Mouse (Mus musculus): Measurements from ENCODE around the gene Pcnp. TPM values are rescaled to one million over a fixed set of nuclear protein-coding genes. Genes with fewer than 3 reads are reported as not detected.

The Pcnp gene
- polyA plus RNA-seq, 1 experiment from 2014 or later: 231 TPM

DNA sequence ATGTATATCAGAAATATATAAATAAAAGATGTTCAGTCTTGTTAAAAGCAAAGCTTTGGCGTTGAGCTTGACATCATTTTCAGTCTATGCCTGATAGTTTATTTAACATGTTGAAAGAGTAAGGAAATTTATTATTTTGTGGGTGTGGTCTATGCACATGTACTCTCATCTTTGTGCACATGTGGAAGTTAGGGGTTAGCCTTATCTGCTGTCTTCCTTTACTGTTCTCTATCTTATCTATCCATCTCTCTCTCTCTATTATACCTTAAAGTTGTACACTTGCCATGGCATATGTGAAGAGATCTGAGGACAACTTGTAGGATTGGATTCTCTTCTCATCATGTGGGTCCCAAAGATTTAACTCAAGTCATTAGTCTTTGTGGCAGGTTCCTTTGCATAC lies 20.7 kb downstream of the Pcnp start:
- peaks cover 35% of the 10 kb centered on the region for H3K36me3 ChIP-seq (ENCODE audit: insufficient read depth)
- H3K4me3 ChIP-seq (ENCODE audit: low read depth, low read length): no peak overlapping the region
- ATAC-seq (ENCODE audit: insufficient read depth): no peak
- no peak overlapping the region for H3K27ac ChIP-seq (ENCODE audit: low read depth)
- no peaks in the 10 kb centered on the region for H3K9me3 ChIP-seq (ENCODE audit: low read depth, low read length)
- WGBS: 87% methylated on average over 1 of the region's 1 CpGs
- H3K4me1 ChIP-seq (ENCODE audit: insufficient read depth): no peaks in the 10 kb centered on the region
- TF ChIP-seq CTCF (IDR thresholded peaks at IDR 0.05; ENCODE audit: low read depth): no peak
- no peak overlapping the region for H3K4me2 ChIP-seq
- DNase-seq: no peak
- no peaks in the 10 kb centered on the region for H3K27me3 ChIP-seq (ENCODE audit: insufficient read depth, low read length)
- H3K9ac ChIP-seq: no peak overlapping the region

- whole genome bisulfite sequencing: 97% methylated on average over 11 of the region's 11 CpGs
Measured at GRCm38 (mm10) chr16:56006798-56007197, 22.7 kb downstream of the Pcnp start.

DNA sequence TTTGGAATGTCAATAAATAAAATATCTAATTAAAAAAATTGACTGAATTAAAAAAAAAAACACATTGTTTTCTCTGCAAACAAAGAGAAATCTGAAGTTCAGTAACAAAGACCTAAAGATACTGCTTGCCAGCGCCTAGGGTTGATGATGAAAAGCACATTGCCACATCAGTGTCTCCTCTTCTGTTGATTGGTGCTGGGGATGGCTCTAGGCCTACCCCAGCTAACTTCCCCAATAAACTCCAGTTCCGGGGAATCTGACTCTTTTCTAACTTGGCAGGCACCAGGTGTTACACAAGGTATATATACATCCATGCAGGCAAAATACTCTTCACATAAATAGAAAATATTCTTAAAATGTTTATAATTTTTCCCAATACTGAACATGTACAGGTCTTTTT lies 35.3 kb downstream of the Pcnp start:
- H3K4me3 ChIP-seq (ENCODE audit: low read depth, low read length): no peak overlapping the region
- H3K4me1 ChIP-seq (ENCODE audit: insufficient read depth): no peaks in the 10 kb centered on the region
- no peak for TF ChIP-seq CTCF (IDR thresholded peaks at IDR 0.05; ENCODE audit: low read depth)
- DNase-seq (no peak), ATAC-seq (ENCODE audit: insufficient read depth) (no peak)
- WGBS: 85% methylated on average over 2 of the region's 2 CpGs
- no peaks in the 10 kb centered on the region for H3K9me3 ChIP-seq (ENCODE audit: low read depth, low read length)
- H3K36me3 ChIP-seq (ENCODE audit: insufficient read depth): peaks cover 65% of the 10 kb centered on the region
- no peak overlapping the region for H3K9ac ChIP-seq
- H3K4me2 ChIP-seq: no peak overlapping the region
- H3K27me3 ChIP-seq (ENCODE audit: insufficient read depth, low read length): no peaks in the 10 kb centered on the region
- H3K27ac ChIP-seq (ENCODE audit: low read depth): no peak overlapping the region

More at GRCm38 (mm10) chr16:56006798-56007197, 22.7 kb downstream of the Pcnp start:
- Histone ChIP-seq H3K9me3 (ENCODE audit: low read depth, low read length) (no peaks in the 10 kb centered on the region), H3K4me3 (ENCODE audit: low read depth, low read length) (no peak overlapping the region), H3K27ac (ENCODE audit: low read depth) (no peak overlapping the region), H3K9ac (no peak overlapping the region), H3K27me3 (ENCODE audit: insufficient read depth, low read length) (no peaks in the 10 kb centered on the region), H3K36me3 (ENCODE audit: insufficient read depth) (peaks cover 46% of the 10 kb centered on the region), H3K4me2 (no peak overlapping the region), H3K4me1 (ENCODE audit: insufficient read depth) (no peaks in the 10 kb centered on the region)
- ATAC-seq (ENCODE audit: insufficient read depth) (no peak), DNase-seq (no peak)
- TF ChIP-seq CTCF (IDR thresholded peaks at IDR 0.05; ENCODE audit: low read depth): no peak

DNA sequence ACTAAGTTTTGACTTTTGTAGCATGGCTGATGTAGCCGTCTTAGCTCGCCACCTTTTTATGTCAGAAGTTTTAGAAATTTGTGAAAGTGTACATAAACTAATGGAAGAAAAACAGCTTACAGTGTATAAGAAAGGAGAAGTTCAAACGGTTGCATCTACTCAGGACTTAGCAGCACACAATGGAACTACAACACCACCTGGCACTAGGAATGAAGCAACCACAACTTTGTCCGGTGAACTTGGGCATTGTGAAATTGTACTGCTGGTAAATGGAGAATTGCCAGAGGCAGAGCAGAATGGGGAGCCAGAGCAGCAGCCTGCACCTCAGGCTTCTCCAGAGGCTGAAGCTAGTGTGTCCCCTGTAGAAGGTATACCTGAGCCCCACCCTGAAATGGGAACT lies 39.2 kb downstream of the Pcnp start:
- no peak for ATAC-seq (ENCODE audit: insufficient read depth)
- no peak for DNase-seq
- Histone ChIP-seq H3K9me3 (ENCODE audit: low read depth, low read length) (no peaks in the 10 kb centered on the region), H3K27ac (ENCODE audit: low read depth) (no peak overlapping the region), H3K9ac (no peak overlapping the region), H3K4me3 (ENCODE audit: low read depth, low read length) (no peak overlapping the region), H3K4me1 (ENCODE audit: insufficient read depth) (no peaks in the 10 kb centered on the region), H3K36me3 (ENCODE audit: insufficient read depth) (peaks cover 55% of the 10 kb centered on the region), H3K4me2 (no peak overlapping the region), H3K27me3 (ENCODE audit: insufficient read depth, low read length) (no peaks in the 10 kb centered on the region)
- no peak for TF ChIP-seq CTCF (IDR thresholded peaks at IDR 0.05; ENCODE audit: low read depth)
- WGBS: 87% methylated on average over 4 of the region's 4 CpGs

DNA sequence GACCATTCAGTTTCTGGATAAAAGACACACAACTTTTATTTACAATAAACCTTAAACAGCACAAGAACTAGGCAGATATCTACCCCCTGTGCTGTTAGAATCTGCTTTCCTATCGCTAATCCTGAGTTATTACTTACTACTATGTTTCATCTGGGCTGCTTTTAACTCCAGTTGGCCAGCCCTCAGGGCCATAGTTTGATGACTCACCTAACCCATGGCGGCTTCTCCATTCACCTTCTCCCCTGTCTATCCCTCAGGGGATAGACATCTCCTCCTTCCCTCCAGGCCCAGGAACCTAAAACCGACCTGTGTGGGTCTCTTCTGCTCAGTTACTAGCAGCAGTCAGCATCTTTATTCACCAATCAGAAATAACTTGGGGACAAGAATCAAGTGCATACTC lies 43.5 kb downstream of the Pcnp start:
- Histone ChIP-seq H3K27me3 (ENCODE audit: insufficient read depth, low read length) (no peaks in the 10 kb centered on the region), H3K9me3 (ENCODE audit: low read depth, low read length) (no peaks in the 10 kb centered on the region), H3K4me3 (ENCODE audit: low read depth, low read length) (no peak overlapping the region), H3K9ac (no peak overlapping the region), H3K27ac (ENCODE audit: low read depth) (no peak overlapping the region), H3K36me3 (ENCODE audit: insufficient read depth) (peaks cover 44% of the 10 kb centered on the region), H3K4me1 (ENCODE audit: insufficient read depth) (no peaks in the 10 kb centered on the region), H3K4me2 (no peak overlapping the region)
- 97% methylated on average over 3 of the region's 3 CpGs for WGBS
- ATAC-seq (ENCODE audit: insufficient read depth): no peak
- no peak for DNase-seq
- TF ChIP-seq CTCF (IDR thresholded peaks at IDR 0.05; ENCODE audit: low read depth): no peak

DNA sequence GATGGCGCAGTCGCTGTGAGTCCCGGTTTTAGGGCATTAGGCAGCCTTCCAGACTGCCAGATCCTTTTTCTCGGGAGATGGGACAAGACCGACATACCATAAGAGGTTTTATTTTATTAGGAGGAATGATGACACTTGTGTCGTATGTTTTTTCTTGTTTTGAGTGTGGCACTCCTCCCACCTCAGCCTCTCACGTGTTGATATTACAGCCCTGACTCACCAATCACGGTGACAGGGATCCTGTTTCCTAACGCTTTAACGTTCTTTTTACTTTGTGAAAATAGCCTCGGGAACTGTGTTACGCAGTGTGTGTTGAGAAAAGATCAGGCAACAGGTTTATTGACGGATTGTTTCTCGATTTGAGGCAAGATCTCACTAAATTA lies 54.6 kb downstream of the Pcnp start:
- no peak for TF ChIP-seq CTCF (IDR thresholded peaks at IDR 0.05; ENCODE audit: low read depth)
- H3K27ac ChIP-seq (ENCODE audit: low read depth): no peak overlapping the region
- DNase-seq (peak; percentile 38), ATAC-seq (ENCODE audit: insufficient read depth) (peak; percentile 6; the same call in 1 of the 2 replicates)
- peaks cover 34% of the 10 kb centered on the region for H3K36me3 ChIP-seq (ENCODE audit: insufficient read depth)
- peaks cover 6% of the 10 kb centered on the region; the same call in 1 of the 2 replicates for H3K4me1 ChIP-seq (ENCODE audit: insufficient read depth)
- H3K9ac ChIP-seq: peak overlapping the region; percentile 91
- no peaks in the 10 kb centered on the region for H3K9me3 ChIP-seq (ENCODE audit: low read depth, low read length)
- H3K4me3 ChIP-seq (ENCODE audit: low read depth, low read length): peak overlapping the region; percentile 99
- H3K27me3 ChIP-seq (ENCODE audit: insufficient read depth, low read length): no peaks in the 10 kb centered on the region
- 5% methylated on average over 14 of the region's 14 CpGs for WGBS
- H3K4me2 ChIP-seq: peak overlapping the region; percentile 83

- peak overlapping the region; percentile 83 for H3K4me2 ChIP-seq
- ATAC-seq (ENCODE audit: insufficient read depth): peak; percentile 92
- WGBS: 1% methylated on average over 53 of the region's 55 CpGs
- H3K27me3 ChIP-seq (ENCODE audit: insufficient read depth, low read length): no peaks in the 10 kb centered on the region
- no peak for TF ChIP-seq CTCF (IDR thresholded peaks at IDR 0.05; ENCODE audit: low read depth)
- peak overlapping the region; percentile 89 for H3K27ac ChIP-seq (ENCODE audit: low read depth)
- peaks cover 39% of the 10 kb centered on the region for H3K36me3 ChIP-seq (ENCODE audit: insufficient read depth)
- no peaks in the 10 kb centered on the region for H3K9me3 ChIP-seq (ENCODE audit: low read depth, low read length)
- peaks cover 6% of the 10 kb centered on the region; the same call in 1 of the 2 replicates for H3K4me1 ChIP-seq (ENCODE audit: insufficient read depth)
- peak overlapping the region; percentile 99 for H3K4me3 ChIP-seq (ENCODE audit: low read depth, low read length)
- peak; percentile 94 for DNase-seq
- peak overlapping the region; percentile 91 for H3K9ac ChIP-seq
Measured at GRCm38 (mm10) chr16:55974256-55974902, 55.2 kb downstream of the Pcnp start.
